Mouse (Mus musculus): ENCODE data around the gene Slc7a6os. TPM values are rescaled to one million over a fixed set of nuclear protein-coding genes. Genes with fewer than 3 reads are reported as not detected.

Gene Slc7a6os
- polyA plus RNA-seq, 1 experiment from 2014 or later = 20.9 TPM

DNA sequence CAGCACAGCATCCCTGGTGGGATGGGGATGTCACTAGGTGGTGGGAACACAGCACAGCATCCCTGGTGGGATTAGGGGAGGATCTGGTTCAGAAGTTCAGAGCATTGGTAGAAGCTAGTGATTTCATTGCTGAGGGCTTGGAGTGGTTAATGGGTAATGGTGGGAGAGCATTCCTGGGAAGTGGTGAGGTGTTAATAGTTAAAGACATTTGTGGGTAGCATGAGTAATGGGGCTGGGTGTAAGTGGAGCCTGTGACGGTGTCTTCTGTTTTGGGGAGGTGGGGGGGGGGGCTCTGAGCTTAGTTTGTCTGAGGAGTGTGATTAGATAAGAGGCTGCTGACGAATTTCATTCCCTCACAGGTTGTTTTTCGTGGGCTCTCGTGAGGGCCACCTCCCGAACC, 16.7 kb downstream of the Slc7a6os start:
- H3K9ac ChIP-seq (ENCODE audit: low read length) = no peak overlapping the region
- ATAC-seq (ENCODE audit: insufficient number of reproducible peaks, insufficient read depth, low FRiP score, low read depth) = no peak
- H3K9me3 ChIP-seq (ENCODE audit: control insufficient read depth, low read length) = no peaks in the 10 kb centered on the region
- H3K4me1 ChIP-seq (ENCODE audit: control insufficient read depth in 2 of 2, insufficient read depth in 2 of 2, low read length in 2 of 2) = peaks cover 0 to 5% of the 10 kb centered on the region in 2 experiments; a peak in 2 of 4 replicates
- WGBS = 42% methylated on average over 5 of the region's 5 CpGs
- H3K27ac ChIP-seq (replicated peaks in 1 of 2; ENCODE audit: control insufficient read depth in 1 of 2, insufficient read depth in 1 of 2, low read depth in 2 of 2, low read length in 2 of 2) = no peak overlapping the region
- no peak overlapping the region for H3K4me3 ChIP-seq (ENCODE audit: control insufficient read depth in 1 of 2, insufficient read depth in 1 of 2, low read depth in 1 of 2, low read length in 2 of 2)
- H3K27me3 ChIP-seq (ENCODE audit: control insufficient read depth, insufficient read depth, low read length) = no peaks in the 10 kb centered on the region
- H3K36me3 ChIP-seq (ENCODE audit: control insufficient read depth, insufficient read depth, low read length) = peaks cover 77% of the 10 kb centered on the region
- no peak overlapping the region for H3K4me2 ChIP-seq (ENCODE audit: low read length)

DNA sequence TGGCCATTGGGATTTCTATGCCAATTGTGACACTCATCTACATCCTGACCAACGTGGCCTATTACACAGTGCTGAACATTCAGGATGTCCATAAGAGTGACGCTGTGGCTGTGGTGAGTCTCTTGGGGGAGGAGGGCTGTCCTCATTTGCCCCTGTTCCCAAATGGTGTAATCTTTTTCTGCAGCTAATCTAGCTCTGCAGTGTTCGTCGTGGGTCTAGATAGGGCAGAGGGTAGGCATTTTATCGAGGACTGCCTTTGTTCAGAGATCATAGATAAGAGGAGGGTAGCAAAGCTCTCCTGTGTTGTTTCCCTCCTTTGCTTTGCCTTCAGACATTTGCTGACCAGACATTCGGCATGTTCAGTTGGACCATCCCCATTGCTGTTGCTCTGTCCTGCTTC, 17.6 kb downstream of the Slc7a6os start:
- Histone ChIP-seq H3K4me2 (ENCODE audit: low read length) (no peak overlapping the region), H3K36me3 (ENCODE audit: control insufficient read depth, insufficient read depth, low read length) (peaks cover 71% of the 10 kb centered on the region), H3K27ac (replicated peaks in 1 of 2; ENCODE audit: control insufficient read depth in 1 of 2, insufficient read depth in 1 of 2, low read depth in 2 of 2, low read length in 2 of 2) (no peak overlapping the region), H3K4me3 (ENCODE audit: control insufficient read depth in 1 of 2, insufficient read depth in 1 of 2, low read depth in 1 of 2, low read length in 2 of 2) (no peak overlapping the region), H3K4me1 (ENCODE audit: control insufficient read depth in 2 of 2, insufficient read depth in 2 of 2, low read length in 2 of 2) (peaks cover 0 to 5% of the 10 kb centered on the region in 2 experiments; a peak in 1 of 4 replicates), H3K27me3 (ENCODE audit: control insufficient read depth, insufficient read depth, low read length) (no peaks in the 10 kb centered on the region), H3K9me3 (ENCODE audit: control insufficient read depth, low read length) (no peaks in the 10 kb centered on the region), H3K9ac (ENCODE audit: low read length) (no peak overlapping the region)
- 59% methylated on average over 6 of the region's 6 CpGs for WGBS
- ATAC-seq (ENCODE audit: insufficient number of reproducible peaks, insufficient read depth, low FRiP score, low read depth) = no peak

DNA sequence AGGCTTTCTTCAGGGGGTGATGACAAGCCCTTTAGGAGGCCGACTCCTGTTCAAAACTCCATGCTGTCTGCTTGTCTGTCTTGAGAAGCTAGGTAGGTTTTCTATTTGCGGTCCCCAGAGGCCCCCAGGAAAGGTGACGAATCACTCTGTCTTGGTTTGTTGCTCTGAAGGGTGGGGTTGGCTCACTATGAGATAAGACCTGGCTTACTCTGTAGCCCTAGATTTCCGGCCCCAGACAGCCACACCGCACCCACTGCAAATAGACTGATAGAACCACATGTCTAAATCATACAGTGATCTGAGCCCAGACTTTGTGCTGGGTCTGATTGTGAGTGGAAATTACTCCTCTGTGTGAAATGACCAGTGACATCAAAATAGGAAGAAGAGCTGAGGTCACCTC, 19.1 kb downstream of the Slc7a6os start:
- H3K9me3 ChIP-seq (ENCODE audit: control insufficient read depth, low read length) = no peaks in the 10 kb centered on the region
- peaks cover 0 to 5% of the 10 kb centered on the region in 2 experiments; a peak in 1 of 4 replicates for H3K4me1 ChIP-seq (ENCODE audit: control insufficient read depth in 2 of 2, insufficient read depth in 2 of 2, low read length in 2 of 2)
- H3K27ac ChIP-seq (replicated peaks in 1 of 2; ENCODE audit: control insufficient read depth in 1 of 2, insufficient read depth in 1 of 2, low read depth in 2 of 2, low read length in 2 of 2) = no peak overlapping the region
- no peaks in the 10 kb centered on the region for H3K27me3 ChIP-seq (ENCODE audit: control insufficient read depth, insufficient read depth, low read length)
- ATAC-seq (ENCODE audit: insufficient number of reproducible peaks, insufficient read depth, low FRiP score, low read depth) = no peak
- no peak overlapping the region for H3K9ac ChIP-seq (ENCODE audit: low read length)
- H3K4me3 ChIP-seq (ENCODE audit: control insufficient read depth in 1 of 2, insufficient read depth in 1 of 2, low read depth in 1 of 2, low read length in 2 of 2) = no peak overlapping the region
- H3K4me2 ChIP-seq (ENCODE audit: low read length) = no peak overlapping the region
- WGBS = 38% methylated on average over 5 of the region's 5 CpGs
- H3K36me3 ChIP-seq (ENCODE audit: control insufficient read depth, insufficient read depth, low read length) = peaks cover 62% of the 10 kb centered on the region

DNA sequence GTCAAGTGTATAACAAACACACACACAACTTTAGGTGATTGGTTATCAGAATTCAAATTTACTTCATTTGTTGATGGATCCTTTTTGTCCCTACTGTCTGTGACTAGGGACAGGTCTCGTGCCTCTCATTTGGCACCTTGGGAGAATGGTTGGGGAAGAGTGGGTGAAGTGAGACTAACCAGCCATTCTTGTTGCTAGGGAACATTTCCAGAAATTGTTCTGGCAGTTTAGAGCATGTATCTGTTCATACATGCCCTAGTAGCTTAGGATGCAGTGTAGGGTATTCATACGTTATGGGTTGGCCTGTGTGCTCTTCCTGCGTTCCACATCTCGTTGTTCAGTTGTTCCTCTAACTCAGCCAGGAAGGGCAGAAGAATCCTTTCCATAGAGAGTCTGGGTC, 21.6 kb downstream of the Slc7a6os start:
- no peak overlapping the region for H3K9ac ChIP-seq (ENCODE audit: low read length)
- H3K27ac ChIP-seq (replicated peaks in 1 of 2; ENCODE audit: control insufficient read depth in 1 of 2, insufficient read depth in 1 of 2, low read depth in 2 of 2, low read length in 2 of 2) = no peak overlapping the region
- no peak for ATAC-seq (ENCODE audit: insufficient number of reproducible peaks, insufficient read depth, low FRiP score, low read depth)
- no peak overlapping the region for H3K4me3 ChIP-seq (ENCODE audit: control insufficient read depth in 1 of 2, insufficient read depth in 1 of 2, low read depth in 1 of 2, low read length in 2 of 2)
- WGBS = 89% methylated on average over 4 of the region's 4 CpGs
- H3K9me3 ChIP-seq (ENCODE audit: control insufficient read depth, low read length) = no peaks in the 10 kb centered on the region
- H3K27me3 ChIP-seq (ENCODE audit: control insufficient read depth, insufficient read depth, low read length) = no peaks in the 10 kb centered on the region
- H3K36me3 ChIP-seq (ENCODE audit: control insufficient read depth, insufficient read depth, low read length) = peaks cover 43% of the 10 kb centered on the region
- H3K4me2 ChIP-seq (ENCODE audit: low read length) = no peak overlapping the region
- H3K4me1 ChIP-seq (ENCODE audit: control insufficient read depth in 2 of 2, insufficient read depth in 2 of 2, low read length in 2 of 2) = peaks cover 0 to 5% of the 10 kb centered on the region in 2 experiments; a peak in 1 of 4 replicates

DNA sequence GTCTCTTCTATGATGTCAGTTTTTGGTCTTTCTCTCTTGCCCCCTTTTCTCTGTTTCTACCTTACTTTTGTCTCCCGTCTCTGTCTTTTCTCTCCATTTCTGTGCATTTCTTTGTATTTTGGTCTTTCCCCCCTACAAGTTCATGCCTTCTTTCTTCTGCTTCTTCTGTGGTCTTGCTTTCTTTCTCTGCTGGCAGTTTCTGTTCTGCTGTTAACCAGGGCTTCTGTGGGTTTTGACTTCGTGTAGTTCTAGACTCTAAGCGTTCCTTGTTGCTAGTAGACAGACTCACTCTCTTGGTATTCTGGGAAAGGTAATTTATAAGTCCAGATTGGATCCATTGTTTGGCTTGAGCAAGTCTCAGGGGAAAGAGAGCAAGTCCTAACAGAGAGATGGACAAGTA, 24.3 kb downstream of the Slc7a6os start:
- Histone ChIP-seq H3K4me2 (ENCODE audit: low read length) (no peak overlapping the region), H3K27ac (replicated peaks in 1 of 2; ENCODE audit: control insufficient read depth in 1 of 2, insufficient read depth in 1 of 2, low read depth in 2 of 2, low read length in 2 of 2) (no peak overlapping the region), H3K4me3 (ENCODE audit: control insufficient read depth in 1 of 2, insufficient read depth in 1 of 2, low read depth in 1 of 2, low read length in 2 of 2) (no peak overlapping the region), H3K9me3 (ENCODE audit: control insufficient read depth, low read length) (no peaks in the 10 kb centered on the region), H3K36me3 (ENCODE audit: control insufficient read depth, insufficient read depth, low read length) (peaks cover 33% of the 10 kb centered on the region), H3K9ac (ENCODE audit: low read length) (no peak overlapping the region), H3K27me3 (ENCODE audit: control insufficient read depth, insufficient read depth, low read length) (no peaks in the 10 kb centered on the region), H3K4me1 (ENCODE audit: control insufficient read depth in 2 of 2, insufficient read depth in 2 of 2, low read length in 2 of 2) (peaks cover 0 to under 1% of the 10 kb centered on the region in 2 experiments; a peak in 1 of 4 replicates)
- WGBS = 95% methylated on average over 3 of the region's 3 CpGs
- ATAC-seq (ENCODE audit: insufficient number of reproducible peaks, insufficient read depth, low FRiP score, low read depth) = no peak

DNA sequence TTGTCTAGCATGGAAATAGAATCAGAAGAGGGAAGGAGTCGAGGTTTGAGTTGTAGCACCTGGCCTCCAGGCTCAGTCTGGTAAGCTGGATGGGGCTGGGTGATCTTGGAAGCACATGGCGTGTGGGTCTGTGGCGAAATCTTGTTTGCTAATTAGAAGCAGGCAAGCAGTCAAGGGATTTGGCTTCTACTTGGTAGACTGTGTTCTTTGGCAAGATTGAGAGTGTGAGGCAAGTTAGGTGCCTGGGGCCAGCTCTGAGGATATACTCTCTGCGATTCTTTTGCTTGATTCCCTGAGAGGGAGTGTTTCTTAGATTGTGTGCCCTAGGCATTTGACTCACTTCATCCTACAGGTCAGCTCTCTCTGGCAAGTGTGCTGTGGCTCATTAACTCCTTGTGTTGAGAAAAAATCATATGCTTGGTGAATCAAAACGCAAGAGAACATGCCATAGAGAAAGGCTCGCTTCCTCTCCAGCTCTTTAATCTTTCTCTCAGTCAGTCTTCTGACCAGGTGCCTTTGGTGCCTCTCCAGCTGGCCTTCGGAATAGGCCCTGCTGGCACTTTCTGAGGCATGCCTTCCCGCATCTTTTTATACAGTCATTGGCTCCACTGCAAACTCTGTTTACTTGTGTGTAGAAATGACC, 25.0 kb downstream of the Slc7a6os start:
- WGBS = 89% methylated on average over 8 of the region's 8 CpGs
- no peak overlapping the region for H3K4me2 ChIP-seq (ENCODE audit: low read length)
- H3K4me1 ChIP-seq (ENCODE audit: control insufficient read depth in 2 of 2, insufficient read depth in 2 of 2, low read length in 2 of 2) = no peaks in the 10 kb centered on the region
- peaks cover 31% of the 10 kb centered on the region for H3K36me3 ChIP-seq (ENCODE audit: control insufficient read depth, insufficient read depth, low read length)
- no peak overlapping the region for H3K27ac ChIP-seq (replicated peaks in 1 of 2; ENCODE audit: control insufficient read depth in 1 of 2, insufficient read depth in 1 of 2, low read depth in 2 of 2, low read length in 2 of 2)
- H3K4me3 ChIP-seq (ENCODE audit: control insufficient read depth in 1 of 2, insufficient read depth in 1 of 2, low read depth in 1 of 2, low read length in 2 of 2) = no peak overlapping the region
- ATAC-seq (ENCODE audit: insufficient number of reproducible peaks, insufficient read depth, low FRiP score, low read depth) = no peak
- no peak overlapping the region for H3K9ac ChIP-seq (ENCODE audit: low read length)
- H3K9me3 ChIP-seq (ENCODE audit: control insufficient read depth, low read length) = no peaks in the 10 kb centered on the region
- H3K27me3 ChIP-seq (ENCODE audit: control insufficient read depth, insufficient read depth, low read length) = no peaks in the 10 kb centered on the region

DNA sequence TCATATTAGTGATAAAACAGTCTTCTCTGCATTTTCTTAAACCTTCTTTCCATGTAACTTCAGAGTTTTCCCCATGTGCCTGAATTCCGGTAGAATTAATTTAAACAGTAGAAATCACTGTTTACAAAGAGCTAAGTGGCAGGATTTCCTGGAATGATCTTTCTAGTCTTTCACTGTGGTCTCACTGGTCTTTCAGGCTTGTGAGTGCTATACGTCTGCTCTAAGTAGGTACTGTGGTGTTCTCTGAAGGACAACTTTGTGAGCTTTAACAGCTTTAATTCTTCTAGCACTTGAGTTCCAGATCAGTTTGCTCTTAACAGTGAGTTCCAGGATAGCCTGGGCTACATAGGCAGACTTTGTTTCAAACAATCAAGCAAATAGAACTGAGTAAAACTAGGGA, 32.3 kb downstream of the Slc7a6os start:
- no peak for ATAC-seq (ENCODE audit: insufficient number of reproducible peaks, insufficient read depth, low FRiP score, low read depth)
- Histone ChIP-seq H3K4me2 (ENCODE audit: low read length) (no peak overlapping the region), H3K4me3 (ENCODE audit: control insufficient read depth in 1 of 2, insufficient read depth in 1 of 2, low read depth in 1 of 2, low read length in 2 of 2) (no peak overlapping the region), H3K36me3 (ENCODE audit: control insufficient read depth, insufficient read depth, low read length) (peaks cover 28% of the 10 kb centered on the region), H3K9me3 (ENCODE audit: control insufficient read depth, low read length) (no peaks in the 10 kb centered on the region), H3K9ac (ENCODE audit: low read length) (no peak overlapping the region), H3K27ac (replicated peaks in 1 of 2; ENCODE audit: control insufficient read depth in 1 of 2, insufficient read depth in 1 of 2, low read depth in 2 of 2, low read length in 2 of 2) (no peak overlapping the region), H3K27me3 (ENCODE audit: control insufficient read depth, insufficient read depth, low read length) (no peaks in the 10 kb centered on the region), H3K4me1 (ENCODE audit: control insufficient read depth in 2 of 2, insufficient read depth in 2 of 2, low read length in 2 of 2) (peaks cover 0 to 4% of the 10 kb centered on the region in 2 experiments; a peak in 1 of 4 replicates)
- 62% methylated on average over 2 of the region's 2 CpGs for WGBS

DNA sequence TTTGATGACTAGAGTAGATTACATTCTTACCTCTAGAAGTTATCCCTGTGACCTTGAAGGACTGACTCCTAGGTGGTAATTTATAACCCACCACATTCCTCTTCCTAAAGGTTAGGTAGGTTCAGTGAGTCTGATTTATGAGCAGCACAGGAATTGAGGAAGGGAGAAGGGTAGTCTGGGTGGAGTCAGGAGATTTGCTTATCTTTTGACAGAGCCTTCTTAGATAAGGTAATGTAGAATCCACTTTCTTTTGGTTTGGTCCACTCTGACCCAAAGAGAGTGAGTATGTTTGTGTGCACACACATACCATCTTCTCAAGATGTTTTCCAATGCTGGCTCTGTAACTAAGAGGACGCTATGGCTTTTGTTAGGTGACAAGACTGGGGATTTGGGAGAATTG, 33.1 kb downstream of the Slc7a6os start:
- ATAC-seq (ENCODE audit: insufficient number of reproducible peaks, insufficient read depth, low FRiP score, low read depth) = no peak
- H3K9me3 ChIP-seq (ENCODE audit: control insufficient read depth, low read length) = no peaks in the 10 kb centered on the region
- 61% methylated on average over 1 of the region's 1 CpGs for WGBS
- H3K27me3 ChIP-seq (ENCODE audit: control insufficient read depth, insufficient read depth, low read length) = no peaks in the 10 kb centered on the region
- no peak overlapping the region for H3K4me3 ChIP-seq (ENCODE audit: control insufficient read depth in 1 of 2, insufficient read depth in 1 of 2, low read depth in 1 of 2, low read length in 2 of 2)
- peaks cover 0 to 4% of the 10 kb centered on the region in 2 experiments; a peak in 1 of 4 replicates for H3K4me1 ChIP-seq (ENCODE audit: control insufficient read depth in 2 of 2, insufficient read depth in 2 of 2, low read length in 2 of 2)
- peaks cover 24% of the 10 kb centered on the region for H3K36me3 ChIP-seq (ENCODE audit: control insufficient read depth, insufficient read depth, low read length)
- no peak overlapping the region for H3K9ac ChIP-seq (ENCODE audit: low read length)
- H3K4me2 ChIP-seq (ENCODE audit: low read length) = no peak overlapping the region
- H3K27ac ChIP-seq (replicated peaks in 1 of 2; ENCODE audit: control insufficient read depth in 1 of 2, insufficient read depth in 1 of 2, low read depth in 2 of 2, low read length in 2 of 2) = no peak overlapping the region

All from heart, embryonic 14.5 days (tissue).